Mouse (Mus musculus) activated CD4-positive, CD25-positive, alpha-beta regulatory T cell, adult 4 months (primary cell): Measurements from ENCODE around the gene Gtf2a2. TPM values are rescaled to one million over a fixed set of nuclear protein-coding genes. Genes with fewer than 3 reads are reported as not detected.
"Not testable (repeated sequence)": the region's sequence is repeated elsewhere in the genome, so short reads cannot be mapped to it uniquely, and the experiment has no call there.

Source experiments
- ATAC-seq: one replicate; pipeline ENCODE4 v1.8.0; 2017
- polyA plus RNA-seq, 2 experiments: library from polyadenylated mRNA; unstranded; fragments of 100-300 nt; shearing (Covaris generic); gene quantifications; one replicate each; pipeline ENCODE4 v1.2.1; 2017

Gene Gtf2a2
- polyA plus RNA-seq, 2 experiments from 2014 or later = 152 to 189 TPM

DNA sequence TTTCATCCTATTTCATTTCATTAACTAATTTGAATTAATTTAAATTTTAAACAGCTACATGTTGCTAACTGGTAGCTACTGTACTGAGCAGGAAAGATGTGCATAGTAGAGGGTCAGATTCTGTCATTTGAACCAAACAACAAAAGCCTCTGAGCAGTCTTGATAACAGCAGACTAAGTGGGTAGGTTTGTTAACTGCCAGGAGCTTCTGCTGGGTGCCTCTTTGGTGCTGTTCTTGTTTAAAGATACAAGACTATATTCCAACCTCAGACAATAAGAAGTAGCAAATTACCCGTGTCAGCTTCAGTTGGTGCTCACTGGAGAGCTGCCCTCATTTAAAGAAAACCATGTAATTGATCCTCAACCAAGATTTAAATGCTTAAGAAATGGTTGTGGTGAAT, 9.3 kb downstream of the Gtf2a2 start:
- no peak for ATAC-seq

DNA sequence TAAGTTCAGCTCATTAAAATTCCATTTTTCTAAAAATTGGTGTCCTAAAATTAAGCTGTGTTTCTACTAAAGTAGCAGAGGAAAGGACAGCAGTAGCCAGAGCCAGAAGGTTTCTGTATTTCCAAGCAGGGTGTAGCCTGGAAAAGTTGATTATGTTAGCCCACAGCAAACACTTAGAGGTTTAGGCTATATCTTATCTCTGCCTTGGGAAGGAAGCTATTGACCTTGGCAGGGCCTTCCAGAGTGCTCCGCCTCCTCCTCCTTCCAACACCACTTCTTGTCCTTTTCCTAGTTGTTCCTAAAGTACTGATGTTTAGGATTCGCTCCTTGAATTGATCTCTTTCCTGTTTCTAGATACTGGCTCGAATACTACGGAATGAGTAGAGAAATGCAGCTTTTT, 9.7 kb downstream of the Gtf2a2 start:
- ATAC-seq = no peak

DNA sequence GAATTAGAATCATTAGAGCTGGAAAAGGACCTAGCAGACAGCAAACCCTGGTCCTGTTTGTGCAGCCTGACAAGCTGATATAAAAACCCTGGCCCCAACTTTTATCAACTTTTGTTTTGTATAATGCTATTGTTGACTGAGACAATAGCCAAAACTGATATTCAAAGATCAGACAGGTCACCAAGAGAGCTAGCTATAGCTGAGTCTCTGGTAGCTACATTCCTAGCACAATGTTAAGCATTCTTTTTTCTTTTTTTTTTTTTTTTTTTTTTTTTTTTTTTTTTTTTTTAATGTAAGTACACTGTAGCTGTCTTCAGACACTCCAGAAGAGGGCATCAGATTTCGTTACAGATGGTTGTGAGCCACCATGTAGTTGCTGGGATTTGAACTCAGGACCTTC, 11.3 kb downstream of the Gtf2a2 start:
- ATAC-seq = not testable (repeated sequence)

DNA sequence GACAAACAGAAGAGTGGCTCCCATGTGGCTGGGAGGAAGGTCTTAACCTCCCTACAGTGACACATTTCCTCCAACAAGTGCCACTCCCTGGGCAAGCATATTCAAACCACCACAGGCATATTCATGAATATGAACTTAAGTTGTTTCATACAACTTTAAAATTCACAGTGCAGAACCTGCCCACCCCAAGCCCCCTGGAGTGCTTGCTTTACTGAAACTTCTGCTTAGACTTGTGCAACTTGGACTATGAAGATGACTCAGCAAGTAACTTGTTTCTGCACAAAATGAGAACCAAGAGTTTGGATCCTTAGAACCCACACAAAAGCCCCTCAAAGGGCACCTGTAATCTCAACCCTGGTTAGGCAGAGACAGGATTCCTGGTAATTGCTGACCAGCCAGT, 12.3 kb downstream of the Gtf2a2 start:
- no peak for ATAC-seq

DNA sequence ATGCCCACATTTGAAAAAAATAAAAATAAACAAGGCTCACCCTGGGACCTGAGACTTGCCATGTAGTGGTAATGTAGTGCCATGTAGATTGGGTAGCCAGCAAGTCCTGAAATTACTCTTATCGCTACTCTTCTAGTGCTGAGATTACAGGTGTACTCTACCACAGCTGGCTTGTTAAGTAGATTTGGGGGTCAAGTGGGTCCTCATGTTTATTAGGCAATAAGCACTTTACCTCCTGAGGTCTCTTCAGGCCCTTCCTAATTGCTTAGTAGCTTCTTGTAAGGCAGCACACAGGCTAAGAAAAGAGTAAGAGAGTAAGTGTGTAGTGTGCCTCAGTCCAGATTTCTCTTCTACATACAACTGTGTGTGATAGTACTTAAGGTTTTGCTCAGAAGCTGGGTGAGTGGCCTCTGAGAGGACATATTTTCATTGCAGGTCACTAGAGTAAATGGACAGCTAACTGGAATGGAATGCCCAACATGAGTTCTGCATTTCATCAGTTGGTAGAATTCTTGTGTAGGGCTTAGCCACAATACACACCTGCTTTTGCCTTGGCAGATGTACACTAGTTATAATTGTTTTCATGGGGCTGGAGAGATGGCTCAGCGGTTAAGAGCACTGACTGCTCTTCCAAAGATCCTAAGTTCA, 13.1 kb downstream of the Gtf2a2 start:
- no peak for ATAC-seq

DNA sequence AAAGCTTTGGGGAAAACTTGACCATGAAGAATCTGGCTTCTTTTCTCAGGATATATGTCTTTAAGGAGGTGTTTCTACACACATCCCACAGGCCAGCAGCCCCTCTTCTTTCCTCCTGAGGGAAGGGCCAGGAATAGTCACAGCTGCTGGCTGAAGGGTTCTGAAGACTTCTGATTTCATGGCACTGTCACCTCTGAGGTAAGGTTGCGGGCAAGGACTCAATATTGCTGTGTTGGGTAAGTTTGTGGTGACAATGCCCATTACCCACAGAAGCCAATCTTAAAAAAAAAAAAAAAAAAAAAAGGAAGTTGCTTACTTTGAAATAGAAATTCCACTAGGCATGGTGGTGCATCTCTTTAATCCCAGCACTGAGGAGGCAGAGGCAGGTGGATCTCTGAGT, 19.8 kb downstream of the Gtf2a2 start:
- ATAC-seq = no peak

DNA sequence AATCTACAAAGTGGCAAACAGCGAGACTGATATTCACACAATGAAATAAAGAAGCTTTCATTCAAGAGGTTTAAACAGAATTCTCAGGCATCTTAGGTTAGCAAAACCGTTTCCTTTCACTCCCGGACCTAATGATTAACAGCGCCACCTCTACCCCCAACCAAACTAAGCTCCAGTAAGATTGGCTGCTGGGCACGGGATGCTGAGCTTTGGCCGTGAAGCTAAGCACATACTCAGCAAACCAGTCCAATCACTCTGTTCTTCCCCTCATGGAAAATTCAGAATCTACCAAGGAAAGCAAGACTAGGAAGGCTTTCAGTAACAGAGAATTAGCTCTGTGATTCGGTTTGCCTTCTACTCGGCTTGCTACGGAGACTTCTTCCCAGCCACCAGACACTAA, 20.7 kb downstream of the Gtf2a2 start:
- no peak for ATAC-seq

DNA sequence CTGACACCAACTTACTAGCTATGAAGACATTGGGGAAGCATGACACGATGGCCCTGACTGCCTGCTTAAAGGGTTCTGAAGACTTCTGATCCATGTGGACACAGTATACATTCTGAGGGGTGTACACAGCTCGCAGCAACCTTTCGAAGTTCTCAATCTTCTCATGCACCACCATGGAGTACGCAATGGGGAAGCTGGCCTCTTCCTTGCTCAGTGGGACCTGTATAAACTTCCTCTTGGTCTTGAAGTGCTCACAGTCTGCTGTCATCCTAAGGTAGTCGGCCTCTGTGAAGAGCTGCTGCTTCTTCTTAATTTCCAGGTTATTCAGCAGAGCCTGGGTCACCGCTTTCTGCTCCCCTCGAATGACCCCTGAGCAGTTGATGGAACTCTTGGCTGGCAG, 22.4 kb downstream of the Gtf2a2 start:
- no peak for ATAC-seq

DNA sequence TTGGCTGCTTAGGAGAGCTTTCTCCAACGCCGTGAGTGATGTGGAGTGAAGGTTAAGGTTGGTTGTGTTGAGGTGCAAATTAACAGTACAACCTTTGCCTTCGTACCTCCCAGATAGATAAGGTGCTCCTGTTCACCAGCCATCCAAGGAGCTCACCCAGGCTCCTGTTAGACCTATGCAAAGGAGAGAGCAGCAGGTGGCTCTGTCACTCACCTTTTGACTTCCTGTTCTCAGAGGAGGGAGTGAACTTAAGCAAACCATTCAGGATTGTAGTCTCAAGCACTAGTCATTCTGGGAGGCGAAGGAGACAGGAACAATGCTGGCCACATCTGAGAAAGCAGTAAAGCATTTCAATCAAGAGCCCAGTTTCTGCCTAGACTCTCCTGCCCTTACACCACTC, 24.3 kb downstream of the Gtf2a2 start:
- ATAC-seq = no peak

DNA sequence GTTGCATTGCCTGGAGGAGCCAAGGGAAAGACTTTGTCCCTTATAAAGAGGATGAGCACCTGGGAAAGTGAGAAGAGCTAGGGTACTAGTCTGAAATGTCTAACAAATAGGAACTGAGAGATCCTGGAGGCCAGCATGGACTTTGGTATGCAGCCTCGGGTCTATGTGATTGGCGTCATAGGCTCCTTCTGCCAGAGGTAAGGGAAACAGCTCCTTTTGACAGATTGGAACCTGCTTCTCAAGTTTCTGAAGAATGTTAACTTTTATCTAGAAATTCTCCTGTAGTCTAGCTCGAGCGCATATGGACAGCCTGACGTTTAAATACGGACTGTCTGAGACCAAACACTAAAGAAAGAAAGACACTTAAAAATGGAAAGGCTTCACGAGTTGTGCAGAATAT, 25.6 kb downstream of the Gtf2a2 start, which contains the start of gene Gcnt3:
Gene Gcnt3 (minus strand): TSS at position 101 of the 400 bp plus-strand sequence.
- no peak for ATAC-seq

DNA sequence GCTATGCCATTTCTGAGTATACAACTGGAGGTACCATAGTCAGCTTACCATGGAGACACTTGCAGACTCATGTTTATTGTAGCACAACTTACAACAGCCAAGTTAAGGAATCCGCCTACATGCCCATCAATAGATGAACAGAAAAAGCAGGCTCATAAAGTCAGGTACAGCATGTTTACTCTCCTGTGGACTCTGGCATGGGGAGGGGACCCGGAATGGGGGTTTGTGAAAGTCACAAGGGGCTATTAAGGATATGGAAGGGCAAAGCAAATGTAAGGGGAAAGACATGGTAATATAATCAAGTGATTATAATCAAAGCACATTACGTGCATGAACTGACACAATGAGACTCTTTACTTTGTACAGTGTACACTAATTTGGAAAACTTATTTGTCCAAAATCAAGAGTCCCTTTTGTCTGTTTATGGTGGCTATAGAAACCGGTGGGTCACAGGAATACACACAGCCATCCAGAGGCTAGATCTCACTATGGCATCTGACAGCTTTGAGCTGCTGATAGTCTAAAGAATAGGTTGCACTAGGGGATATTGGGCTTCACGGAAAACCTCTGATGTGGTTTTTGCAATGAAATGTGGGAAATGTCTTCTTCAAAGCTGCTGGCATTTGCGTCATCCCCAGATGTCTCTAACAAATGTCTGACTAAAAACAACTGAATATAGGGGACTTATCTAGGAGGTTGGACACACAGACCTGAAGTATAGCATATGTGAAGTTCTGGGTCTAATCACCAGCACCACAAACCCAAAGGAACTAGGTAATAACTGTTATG, 27.4 kb downstream of the Gtf2a2 start:
- ATAC-seq = peak; percentile 43

DNA sequence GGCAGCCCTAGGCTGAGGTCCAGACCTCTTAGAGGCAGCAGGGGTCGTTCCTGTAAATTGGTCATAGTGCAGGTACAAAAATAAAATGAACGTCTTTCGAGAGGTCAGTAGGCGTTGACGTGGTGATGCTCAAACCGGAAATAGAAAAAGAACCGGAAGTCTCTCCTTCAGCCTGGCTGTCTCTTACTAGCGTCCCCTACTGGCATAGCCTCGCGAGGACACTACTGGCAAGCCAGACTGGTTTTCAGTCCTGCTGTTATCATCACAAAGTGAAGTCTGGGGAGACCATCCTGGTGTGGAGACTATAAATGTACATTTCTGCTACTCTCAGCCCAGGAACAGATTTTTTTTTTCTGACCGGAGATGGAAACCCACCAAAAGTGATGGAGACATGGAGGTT, 28.2 kb downstream of the Gtf2a2 start:
- no peak for ATAC-seq

DNA sequence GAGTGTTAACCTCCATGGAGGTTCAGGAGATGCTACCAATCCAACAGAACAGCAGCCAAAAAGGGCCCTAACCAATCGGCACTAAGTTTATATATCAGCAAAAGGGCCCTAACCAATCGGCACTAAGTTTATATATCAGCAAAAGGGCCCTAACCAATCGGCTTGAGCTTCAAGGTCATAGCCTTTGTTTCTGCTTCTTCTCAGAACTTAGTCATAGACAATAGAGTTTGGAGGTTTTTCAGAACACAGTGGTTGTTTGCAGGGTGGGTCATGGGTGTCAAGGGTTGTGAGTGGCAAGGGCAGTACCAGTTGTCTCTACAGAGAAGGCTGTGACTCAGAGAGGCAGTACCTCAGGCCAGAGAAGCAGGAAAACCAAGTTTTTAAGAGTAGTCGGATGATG, 29.8 kb downstream of the Gtf2a2 start:
- no peak for ATAC-seq

DNA sequence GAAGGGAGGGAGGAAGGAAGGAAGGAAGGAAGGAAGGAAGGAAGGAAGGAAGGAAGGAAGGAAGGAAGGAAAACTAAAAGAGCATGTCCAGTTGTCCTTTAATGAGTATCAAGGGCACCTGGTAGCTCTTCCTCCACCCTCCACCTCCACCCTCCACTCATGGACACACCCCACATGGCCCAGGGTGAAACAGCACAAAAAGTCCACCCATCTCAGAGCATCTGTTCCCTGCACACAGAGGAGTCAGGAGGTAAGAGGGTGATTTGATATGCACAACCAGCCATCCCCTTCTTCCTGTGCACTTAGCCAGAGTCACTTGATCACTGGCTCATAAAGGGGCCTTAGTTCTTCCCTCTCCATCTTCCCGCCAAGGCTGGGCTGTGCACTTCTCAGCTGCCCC, 30.6 kb downstream of the Gtf2a2 start:
- no peak for ATAC-seq

DNA sequence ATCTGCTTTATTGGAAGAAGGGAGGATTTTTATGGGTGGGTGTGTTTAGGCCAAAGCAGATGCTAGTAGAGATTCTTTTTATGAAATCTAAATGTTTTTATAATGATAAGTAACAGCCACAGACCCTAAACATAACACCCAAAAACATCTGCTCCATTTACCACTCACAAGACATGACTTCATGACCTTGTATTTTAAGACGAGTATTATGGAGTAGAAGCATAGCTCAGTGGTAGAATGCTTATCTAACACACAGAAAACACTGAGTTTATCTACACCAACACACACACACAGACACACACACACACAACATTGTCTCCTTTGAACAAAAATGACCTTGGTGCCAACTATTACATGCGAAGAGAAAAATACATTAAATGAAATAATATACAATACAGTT, 32.5 kb downstream of the Gtf2a2 start:
- ATAC-seq = no peak

DNA sequence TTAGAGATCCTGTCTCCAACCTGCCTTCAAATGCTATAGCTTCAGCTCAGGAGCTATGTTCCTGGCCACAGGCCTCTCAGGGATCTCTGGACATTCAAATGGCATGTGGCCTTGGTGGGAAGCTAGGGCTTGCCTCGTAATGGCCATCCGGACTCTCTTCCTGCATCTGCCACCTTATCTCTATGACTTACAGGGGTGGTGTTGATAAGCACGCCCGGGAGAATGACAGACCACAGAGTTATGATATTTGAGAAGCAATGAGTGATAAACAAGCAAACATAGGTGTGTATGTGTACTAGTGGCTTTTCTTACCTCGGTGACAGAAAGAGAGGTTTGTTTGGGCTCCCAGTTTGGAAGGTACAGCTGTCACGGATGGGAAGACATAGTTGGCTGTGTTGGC, 33.9 kb downstream of the Gtf2a2 start:
- no peak for ATAC-seq

DNA sequence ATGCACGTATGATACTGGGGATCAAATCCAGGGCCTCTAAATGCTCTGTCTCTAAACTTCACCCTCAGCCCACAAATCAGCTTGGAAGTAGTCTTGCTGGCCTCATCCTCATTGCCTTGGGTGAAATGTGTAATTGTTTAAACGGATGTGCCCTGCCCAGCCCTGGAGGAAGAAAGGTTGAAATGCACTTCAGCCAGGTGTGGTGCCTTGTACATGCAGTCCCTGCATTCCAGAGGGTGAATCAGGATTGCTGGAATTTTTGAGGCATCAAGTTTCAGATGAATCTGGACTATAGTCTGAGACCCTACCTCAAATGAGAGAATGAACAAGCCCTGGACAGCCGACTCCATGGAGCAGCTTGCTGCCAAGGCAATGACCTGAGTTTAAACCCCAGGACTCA, 35.5 kb downstream of the Gtf2a2 start:
- no peak for ATAC-seq

DNA sequence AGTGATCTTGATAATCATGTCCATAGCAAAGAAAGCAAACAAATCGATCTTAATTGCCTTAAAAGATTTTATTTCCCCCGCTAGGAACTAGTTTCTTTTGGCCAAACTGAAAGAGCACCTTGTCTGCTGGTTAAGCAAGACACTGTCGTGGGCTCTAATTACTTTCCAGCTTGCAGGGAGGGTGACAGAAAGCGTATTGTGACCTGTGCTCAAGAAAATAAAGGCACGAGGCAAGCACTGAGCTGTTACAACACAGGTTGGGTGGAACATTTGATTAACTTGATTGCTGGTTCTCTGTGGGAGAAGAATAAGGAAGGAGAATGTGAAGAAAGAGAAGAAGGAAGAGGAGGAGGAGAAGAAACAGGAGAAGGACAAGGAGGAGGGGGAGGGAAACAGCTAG, 35.9 kb downstream of the Gtf2a2 start:
- no peak for ATAC-seq

DNA sequence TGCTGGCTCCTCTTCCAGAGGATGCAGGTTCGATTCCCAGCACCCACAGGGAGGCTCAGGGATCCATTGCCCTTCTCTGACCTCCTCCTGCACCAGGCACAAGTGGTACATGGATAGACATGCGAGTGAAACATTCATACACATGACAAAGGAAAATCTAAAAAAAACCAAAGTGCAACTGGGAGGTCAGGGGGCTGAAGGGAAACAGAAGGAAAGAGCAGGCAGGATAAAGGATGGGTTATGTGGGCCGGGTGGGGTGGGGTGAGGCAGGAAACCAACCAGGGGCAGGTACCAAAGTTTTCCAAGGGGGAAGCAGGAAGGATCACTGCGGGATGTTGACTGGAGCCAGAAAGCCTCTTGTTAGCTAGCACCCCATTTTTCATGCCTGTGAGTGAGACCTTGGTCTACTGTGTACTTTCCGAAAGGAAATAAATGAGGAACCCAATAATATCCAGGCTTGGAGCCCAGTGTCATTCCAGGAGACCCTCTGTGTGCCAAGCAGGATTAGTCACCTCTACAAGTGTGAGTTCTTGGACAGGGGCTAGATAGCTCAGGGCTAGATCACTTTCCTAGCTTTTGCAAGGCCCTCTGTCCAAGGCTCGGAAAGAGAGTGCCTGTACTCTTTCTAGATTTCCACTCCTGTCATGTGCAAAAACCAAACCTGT, 36.5 kb downstream of the Gtf2a2 start:
- ATAC-seq = no peak

DNA sequence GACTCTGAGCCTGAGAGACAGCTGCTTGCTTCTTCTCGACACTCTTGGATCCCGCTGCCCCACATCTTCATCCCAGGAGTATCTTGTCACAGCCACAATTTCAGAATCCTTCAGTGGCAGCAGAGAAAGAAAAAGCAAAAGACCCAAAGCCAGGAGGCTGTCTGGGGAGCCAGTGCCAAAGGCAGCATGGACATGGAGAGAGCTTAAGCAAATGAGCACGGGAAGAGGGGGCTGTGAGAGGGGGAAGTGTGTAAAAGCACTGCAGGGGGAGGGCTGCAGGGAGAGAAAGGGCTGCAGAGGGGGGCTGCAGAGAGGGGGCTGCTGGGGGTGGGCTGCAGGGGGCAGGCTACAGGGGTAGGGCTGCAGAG, 37.0 kb downstream of the Gtf2a2 start:
- ATAC-seq = no peak

DNA sequence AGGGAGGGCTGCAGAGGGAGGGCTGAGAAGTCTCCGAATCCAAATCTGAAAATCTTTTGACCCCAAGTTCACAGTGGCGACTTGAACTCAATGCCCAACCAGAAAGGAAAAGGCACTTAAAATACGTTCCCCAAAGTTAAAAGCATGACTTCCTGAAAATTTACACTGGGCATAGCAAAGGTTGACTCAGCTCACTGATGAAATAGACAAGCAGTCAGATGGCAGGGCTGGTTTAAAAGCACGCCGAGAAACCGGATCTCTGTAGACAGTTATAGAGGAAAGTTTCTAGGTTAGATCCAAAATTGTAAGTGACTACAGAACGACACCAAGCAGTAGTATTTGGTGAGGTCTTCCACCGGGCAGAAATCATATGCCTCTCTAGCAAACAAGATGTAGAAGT, 37.5 kb downstream of the Gtf2a2 start:
- ATAC-seq = no peak

DNA sequence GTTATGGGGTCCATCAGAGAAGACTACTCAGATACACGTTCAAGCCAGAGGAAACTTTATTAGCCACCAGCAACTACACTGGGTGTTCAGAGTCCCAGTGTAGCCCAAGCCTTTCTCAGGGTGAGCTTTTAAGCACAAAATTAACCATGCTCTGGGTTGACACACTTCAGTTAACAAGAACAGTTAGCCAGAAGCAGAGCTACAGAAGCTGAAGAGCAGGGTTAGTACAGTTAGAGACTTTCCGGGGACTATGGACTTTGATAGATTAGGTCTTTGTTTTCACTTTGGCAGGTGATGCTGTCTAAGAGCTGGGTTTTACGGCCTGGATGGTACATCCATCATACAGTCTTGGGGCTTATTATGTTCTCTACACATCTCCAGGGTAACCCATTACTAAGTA, 40.4 kb downstream of the Gtf2a2 start:
- no peak for ATAC-seq

DNA sequence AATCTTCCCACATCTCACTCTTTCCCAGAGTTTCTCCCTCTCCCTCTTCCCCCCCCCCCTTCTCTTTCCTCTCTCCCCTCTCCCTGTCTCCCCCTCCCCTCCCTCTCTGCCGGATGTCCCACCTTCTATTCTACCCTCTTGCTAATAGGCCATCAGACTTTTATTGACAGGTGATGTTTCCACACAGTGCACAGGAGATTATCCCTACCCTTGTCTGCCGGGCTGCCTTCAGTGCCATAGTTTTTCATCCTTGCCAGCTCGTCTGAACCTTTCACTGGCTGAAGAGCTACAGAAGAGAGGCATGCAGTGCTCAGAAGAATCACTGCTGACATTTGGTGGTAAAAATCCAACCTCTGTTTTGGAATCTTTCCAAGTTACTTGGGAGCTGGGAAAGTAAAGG, 41.1 kb downstream of the Gtf2a2 start:
- no peak for ATAC-seq

DNA sequence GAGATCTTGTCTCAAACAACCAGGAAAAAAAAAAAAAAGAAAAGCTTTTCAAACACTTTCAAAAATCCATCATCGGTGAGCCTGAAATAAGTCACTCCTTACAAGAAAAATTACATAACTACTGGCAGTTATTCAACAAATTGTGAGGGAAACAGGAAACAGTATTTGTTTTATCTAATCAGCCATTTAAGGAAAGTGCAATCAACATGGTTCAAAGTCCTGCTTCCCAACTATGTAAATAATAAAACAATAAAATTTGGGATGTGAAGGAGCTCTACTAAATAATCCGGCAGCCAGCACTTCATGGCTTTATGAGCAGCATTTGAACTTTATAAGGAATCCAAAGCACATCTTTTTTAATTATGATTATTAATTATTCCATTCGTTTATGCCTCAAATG, 49.7 kb downstream of the Gtf2a2 start:
- ATAC-seq = no peak
